Mouse (Mus musculus) layer of hippocampus, adult 18-20 months (tissue): ENCODE data around the gene Prpf3. TPM values are rescaled to one million over a fixed set of nuclear protein-coding genes. Genes with fewer than 3 reads are reported as not detected.
"Not testable (repeated sequence)": the region's sequence is repeated elsewhere in the genome, so short reads cannot be mapped to it uniquely, and the experiment has no call there.

Source experiments
- DNase-seq, 2 experiments: peaks; one replicate each; pipeline ENCODE4 v3.0.0; 2022; ENCODE audit warnings: low spot score in 2 of 2
- total RNA-seq, 2 experiments: library from RNA; stranded (reverse); gene quantifications; 2 replicates each; pipeline ENCODE4 v1.2.3; 2021

Gene Prpf3
- total RNA-seq, 2 experiments from 2014 or later: 33.8 to 34.4 TPM

DNA sequence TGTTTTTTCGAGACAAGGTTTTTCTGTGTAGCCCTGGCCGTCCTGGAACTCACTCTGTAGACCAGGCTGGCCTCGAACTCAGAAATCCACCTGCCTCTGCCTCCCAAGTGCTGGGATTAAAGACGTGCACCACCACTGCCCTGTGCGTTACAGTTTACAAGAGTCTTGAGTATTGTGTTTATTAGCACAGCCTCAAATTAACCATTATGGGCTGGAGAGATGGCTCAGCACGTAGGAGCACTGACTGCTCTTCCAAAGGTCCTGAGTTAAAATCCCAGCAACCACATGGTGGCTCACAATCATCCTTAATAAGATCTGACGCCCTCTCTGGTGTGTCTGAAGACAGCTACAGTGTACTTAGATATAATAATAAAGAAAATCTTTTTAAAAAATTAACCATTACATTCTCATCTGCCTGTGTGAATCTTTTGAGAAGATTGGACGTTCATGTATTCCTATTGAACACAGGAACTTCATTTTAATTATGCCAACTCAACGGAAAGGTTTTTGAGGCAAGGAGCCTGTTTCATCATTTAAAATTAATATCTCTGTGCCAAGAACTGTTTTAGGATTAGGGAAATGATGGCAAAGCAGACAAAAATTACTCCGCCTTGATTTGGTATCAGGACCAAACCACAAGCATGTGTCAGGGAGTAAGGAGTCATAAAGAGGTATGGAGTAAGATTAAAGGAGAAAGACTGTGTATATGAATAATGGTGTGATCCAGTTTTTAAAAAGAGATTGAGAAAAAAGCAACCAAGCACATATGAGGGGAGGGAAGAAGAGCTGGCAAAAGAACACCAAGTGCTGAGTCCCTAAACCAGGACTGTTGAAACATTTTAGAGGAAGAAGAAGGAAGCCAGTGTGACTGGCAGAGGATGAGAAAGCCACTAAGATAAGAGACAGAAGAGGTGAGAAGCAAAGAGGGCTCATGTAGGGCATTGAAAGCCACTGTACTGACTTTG, 35.4 kb downstream of the Prpf3 start:
- peak in 1 of 2 experiments; percentile 24 for DNase-seq

DNA sequence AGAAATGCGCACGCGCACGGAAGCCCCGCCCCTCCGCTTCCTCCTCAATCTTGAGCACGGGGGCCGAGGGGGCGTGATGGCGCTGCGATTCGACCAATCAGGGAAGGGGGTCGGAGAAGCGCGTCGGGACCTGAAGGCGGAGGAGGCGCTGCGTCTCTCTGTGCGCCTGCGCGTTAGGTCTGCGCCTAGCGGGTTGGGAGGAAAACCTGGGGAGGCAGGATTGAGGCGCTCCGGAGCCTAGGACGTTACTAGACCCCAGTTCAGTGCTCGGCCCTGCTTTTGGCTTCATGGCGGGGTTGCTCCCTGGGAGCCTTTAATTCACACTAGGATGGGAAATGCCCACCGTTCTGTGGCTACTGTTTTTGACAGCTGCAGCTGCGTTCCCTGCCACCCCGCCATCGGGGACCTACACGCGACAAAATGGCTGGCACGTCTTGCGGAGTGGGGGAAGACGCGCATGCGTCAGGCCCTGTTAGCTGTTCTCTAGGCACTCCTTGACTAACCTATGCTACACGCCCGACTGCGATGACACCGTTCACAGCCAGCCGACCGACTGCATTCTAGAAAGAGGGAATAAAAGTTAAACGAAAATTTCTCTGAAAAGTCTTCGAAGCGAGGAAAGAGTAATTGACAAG, 36.2 kb downstream of the Prpf3 start:
- DNase-seq: peak; percentile 99 to 100

DNA sequence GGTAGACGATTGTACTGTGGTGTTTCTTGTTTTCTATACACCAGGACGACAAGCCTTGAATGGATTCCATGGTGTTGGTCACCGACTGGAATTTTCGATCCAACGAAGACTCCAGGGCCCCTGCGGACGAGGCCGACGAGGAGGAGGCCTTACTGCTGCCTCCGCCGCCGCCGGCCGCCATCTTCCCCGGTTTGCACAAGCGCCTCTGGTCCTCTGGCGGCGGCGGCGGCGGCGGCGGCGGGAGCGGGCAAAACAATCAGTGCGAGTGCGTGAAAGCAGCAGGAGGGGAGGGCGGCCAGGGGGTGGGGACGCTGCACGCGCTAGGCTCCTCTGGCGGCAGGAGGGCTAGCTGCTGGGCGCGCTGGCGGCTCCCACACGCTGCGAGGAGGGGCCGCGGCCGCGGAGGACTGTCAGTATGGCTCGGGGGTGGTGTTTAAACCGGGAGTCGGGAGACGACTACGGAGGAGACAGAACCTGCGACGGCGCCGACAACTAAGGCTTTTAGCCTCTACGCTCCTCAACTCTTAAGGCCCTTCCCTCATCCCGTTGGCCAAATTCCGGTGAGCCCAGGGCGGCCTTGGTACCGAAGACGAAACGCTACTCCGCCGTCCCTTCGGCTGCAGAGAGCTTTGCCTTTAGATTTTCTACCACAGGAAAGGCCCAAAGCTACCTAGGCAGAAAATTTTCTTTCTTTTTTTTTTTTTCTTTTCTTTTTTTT, 37.0 kb downstream of the Prpf3 start, which contains the start of gene Rprd2:
TSS of gene Rprd2 (minus strand) at position 293 of the 718 bp plus-strand sequence.
- DNase-seq: peak; percentile 76 to 87

GRCm38 (mm10) chr3:95818026-95818511, 37.6 kb downstream of the Prpf3 start:
- DNase-seq: peak in 1 of 2 experiments; percentile 41

DNA sequence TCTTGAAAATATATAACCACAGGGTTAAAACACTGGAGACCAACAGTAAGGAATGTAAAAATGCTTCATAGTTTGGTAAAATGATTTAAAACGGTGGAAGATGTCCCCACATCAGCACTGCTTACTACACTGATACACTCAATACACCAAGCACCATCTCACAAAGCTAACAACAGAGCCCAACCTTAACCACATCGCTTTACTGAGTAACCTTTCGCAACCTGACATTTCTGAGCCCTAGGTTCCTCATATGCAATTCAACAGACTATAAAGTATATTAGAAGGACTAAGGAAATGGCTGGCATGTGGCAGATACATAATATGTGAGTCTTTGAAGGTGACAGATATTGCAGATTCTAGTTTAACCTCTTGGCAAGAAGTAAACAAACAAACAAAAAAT, 39.0 kb downstream of the Prpf3 start:
- DNase-seq: no peak

DNA sequence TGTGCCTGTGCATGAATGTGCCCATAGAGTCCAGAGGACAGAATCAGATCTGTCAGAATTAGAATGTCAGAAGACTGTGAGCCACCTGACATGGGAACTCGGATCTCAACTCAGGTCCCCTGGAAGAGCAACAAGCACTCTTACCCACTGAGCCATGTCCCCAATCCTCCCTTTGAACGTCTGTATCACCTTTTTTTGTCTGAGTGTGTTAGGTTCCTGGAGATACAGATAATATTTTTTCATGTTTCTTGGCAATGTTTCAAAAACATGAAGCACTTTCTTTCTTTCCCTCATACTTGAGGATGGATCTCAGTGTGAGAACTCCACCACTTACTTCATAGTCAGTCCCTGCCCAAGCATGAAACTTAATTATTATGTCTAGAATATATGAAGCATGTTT, 47.3 kb downstream of the Prpf3 start:
- no peak for DNase-seq

DNA sequence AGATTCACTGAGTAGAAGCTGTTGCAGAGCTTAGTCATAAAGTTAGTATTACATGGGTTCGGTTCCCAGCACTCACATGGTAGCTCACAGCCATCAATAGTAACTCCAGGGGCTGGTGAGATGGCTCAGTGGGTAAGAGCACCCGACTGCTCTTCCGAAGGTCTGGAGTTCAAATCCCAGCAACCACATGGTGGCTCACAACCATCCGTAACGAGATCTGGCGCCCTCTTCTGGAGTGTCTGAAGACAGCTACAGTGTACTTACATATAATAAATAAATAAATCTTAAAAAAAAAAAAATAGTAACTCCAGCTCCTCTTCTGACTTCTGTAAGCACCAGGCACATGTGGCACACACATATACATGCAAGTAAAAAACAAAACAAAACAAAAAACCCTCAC, 48.1 kb downstream of the Prpf3 start:
- not testable (repeated sequence) for DNase-seq

GRCm38 (mm10) chr3:95806677-95807076, 49.0 kb downstream of the Prpf3 start:
- DNase-seq: no peak

- no peak for DNase-seq
Observed at GRCm38 (mm10) chr3:95803851-95804250, 51.8 kb downstream of the Prpf3 start.

DNA sequence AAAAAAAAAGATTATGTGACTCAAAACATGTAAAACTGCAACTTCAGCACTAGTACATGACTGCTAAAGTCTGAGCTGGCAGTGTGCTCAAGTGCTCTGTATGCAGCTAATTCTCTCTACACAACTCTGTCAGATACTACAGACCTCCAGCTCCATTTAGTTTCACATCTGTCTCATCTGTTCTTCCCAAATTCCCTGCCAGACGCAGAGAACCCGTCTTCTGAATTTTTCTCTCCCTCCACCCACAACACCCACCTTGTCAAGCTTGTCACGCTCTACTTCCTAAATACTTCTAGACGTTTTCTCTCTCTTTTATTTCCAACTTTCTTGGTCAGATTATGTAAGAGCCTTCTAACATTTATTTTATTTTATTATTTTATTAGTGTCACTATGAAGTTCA, 56.9 kb downstream of the Prpf3 start:
- DNase-seq: no peak

DNA sequence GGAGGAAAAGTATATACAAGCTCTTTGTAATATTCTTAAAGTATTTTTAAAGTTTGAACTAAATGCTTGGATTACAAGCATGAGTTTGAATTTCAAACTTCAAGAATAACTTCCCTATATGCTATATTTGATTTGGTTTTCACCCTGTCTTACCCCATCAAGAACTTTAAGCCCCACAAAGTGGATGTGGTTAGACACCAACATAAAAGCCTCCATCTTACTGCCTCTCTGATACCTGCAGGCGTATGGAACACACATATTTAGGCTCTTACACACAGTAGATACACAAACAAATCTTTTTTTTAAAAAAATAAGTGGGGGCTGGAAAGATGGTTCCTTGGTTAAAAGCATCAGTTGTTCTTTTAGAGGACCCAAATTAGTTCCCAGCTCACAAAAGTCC, 61.4 kb downstream of the Prpf3 start:
- DNase-seq: no peak

DNA sequence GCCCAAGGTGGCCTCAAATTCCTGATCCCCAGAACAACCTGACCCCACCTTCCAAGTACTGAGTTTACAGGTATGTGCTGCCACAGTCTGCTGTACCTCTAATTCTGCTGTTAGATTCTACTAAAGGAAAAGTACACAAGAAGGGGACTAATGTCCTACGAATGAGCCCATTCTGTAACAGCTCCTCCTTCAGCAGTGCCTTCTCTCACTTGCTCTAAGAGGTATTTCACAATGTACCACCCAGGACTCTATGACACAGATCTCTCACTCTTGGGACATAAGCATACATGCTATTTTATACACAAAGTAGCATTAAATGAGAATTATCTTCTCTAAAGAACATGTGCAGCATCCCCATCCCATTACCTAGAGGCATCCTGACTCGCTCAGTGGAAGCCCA, 62.0 kb downstream of the Prpf3 start:
- DNase-seq: no peak

- no peak for DNase-seq
Observed at GRCm38 (mm10) chr3:95785501-95785900, 70.2 kb downstream of the Prpf3 start.

Other genes starting within 250 kb of the Prpf3 start
- 100 to 1,000 TPM; 322 to 323 TPM for gene Ensa, start 230.9 kb downstream of the Prpf3 start, total RNA-seq
- 10 to 100 TPM; 56.9 to 62.7 TPM for gene Mcl1, start 197.1 kb downstream of the Prpf3 start, total RNA-seq
- gene Adamtsl4, start 168.0 kb downstream of the Prpf3 start, total RNA-seq: 1 to 10 TPM; 7.1 to 7.4 TPM
- gene Ecm1, start 116.3 kb downstream of the Prpf3 start, total RNA-seq: 10 to 100 TPM in 1 of 2 experiments, 1 to 10 TPM in 1; 10.0 to 10.5 TPM
- 10 to 100 TPM; 41.5 to 41.7 TPM for gene Tars2, start 95.7 kb downstream of the Prpf3 start, total RNA-seq
- 10 to 100 TPM; 60.1 to 63.0 TPM for gene Rprd2, start 37.0 kb downstream of the Prpf3 start, total RNA-seq
- 100 to 1,000 TPM; 134 to 158 TPM for gene Mrps21, start 15.6 kb upstream of the Prpf3 start, total RNA-seq
- 10 to 100 TPM in 1 of 2 experiments, 1 to 10 TPM in 1; 9.2 to 11.7 TPM for gene Ciart, start 26.4 kb upstream of the Prpf3 start, total RNA-seq
- 1 to 10 TPM; 2.2 to 3.0 TPM for gene BC028528, start 36.1 kb upstream of the Prpf3 start, total RNA-seq
- gene Aph1a, start 38.1 kb upstream of the Prpf3 start, total RNA-seq: 10 to 100 TPM; 61.1 to 70.2 TPM
- gene Car14, start 48.8 kb upstream of the Prpf3 start, total RNA-seq: 10 to 100 TPM in 1 of 2 experiments, 1 to 10 TPM in 1; 9.9 to 10.8 TPM
- 10 to 100 TPM; 88.3 to 89.6 TPM for gene Anp32e, start 73.4 kb upstream of the Prpf3 start, total RNA-seq
- gene Plekho1, start 140.1 kb upstream of the Prpf3 start, total RNA-seq: 10 to 100 TPM; 40.5 to 42.5 TPM
- gene Vps45, start 202.6 kb upstream of the Prpf3 start, total RNA-seq: 10 to 100 TPM; 43.7 to 45.6 TPM
- 10 to 100 TPM; 40.1 to 40.8 TPM for gene Otud7b, start 248.6 kb upstream of the Prpf3 start, total RNA-seq